Mouse (Mus musculus) ZHBTc4 (cell line): ENCODE results near the gene Smg7.
"Not testable (repeated sequence)": the region's sequence is repeated elsewhere in the genome, so short reads cannot be mapped to it uniquely, and the experiment has no call there.

Experiments used
- DNase-seq: peaks from one replicate; pipeline ENCODE4 v3.0.0-alpha.2; 2011; ENCODE audit warnings: low read depth, low spot score

Smg7 gene

GRCm38 (mm10) chr1:152901765-152902664 is at the start of gene Smg7:
Gene Smg7 (minus strand): TSS chr1:152902646.
- peak; percentile 62 for DNase-seq

- peak; percentile 86 for DNase-seq
These were observed 40.5 kb upstream of the Smg7 start for GRCm38 (mm10) chr1:152942977-152943376.

DNA sequence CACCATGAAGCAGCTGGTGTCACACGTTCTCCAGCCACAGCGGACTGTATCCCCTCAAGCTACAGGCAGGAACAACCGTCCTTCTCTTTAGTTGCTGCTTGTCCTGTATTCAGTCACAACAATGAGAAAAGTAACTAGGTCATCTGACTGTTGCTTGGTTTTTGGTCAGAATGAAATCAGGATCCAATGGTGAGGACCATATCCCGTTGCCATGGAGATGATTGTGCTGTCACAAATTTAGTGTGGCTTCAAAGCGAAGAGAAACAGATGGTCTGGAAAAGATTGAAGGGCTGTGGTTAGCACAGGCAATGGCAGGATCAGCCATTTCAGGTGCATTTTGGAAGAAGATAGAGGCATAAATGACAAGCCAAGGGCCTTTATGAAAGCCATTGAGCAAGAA is 33.9 kb upstream of the Smg7 start:
- DNase-seq: no peak

DNA sequence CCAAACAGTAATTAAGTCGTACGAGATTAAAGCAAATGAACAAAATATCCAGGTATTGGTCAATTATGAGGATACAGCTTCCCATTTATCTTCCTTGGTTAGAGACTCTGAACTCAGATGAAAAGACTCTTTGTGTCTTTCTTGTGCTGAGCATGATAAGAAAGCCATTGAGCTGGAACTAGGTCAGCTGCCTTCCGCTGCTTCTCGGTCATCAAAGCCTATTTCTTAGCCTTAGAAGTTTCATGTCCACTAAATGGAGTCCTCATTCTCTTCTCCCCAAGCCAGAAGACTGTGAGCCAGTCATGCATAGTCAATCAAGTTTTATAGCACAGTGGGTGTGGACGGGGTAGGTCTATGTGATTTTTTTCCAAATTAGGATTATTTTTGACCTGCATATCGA is 33.0 kb upstream of the Smg7 start:
- no peak for DNase-seq

- DNase-seq: peak; percentile 61
These were observed 31.5 kb upstream of the Smg7 start for GRCm38 (mm10) chr1:152933962-152934361.

- no peak for DNase-seq
These were observed 19.3 kb upstream of the Smg7 start for GRCm38 (mm10) chr1:152921786-152922185.

- DNase-seq: peak; percentile 63
These were observed 15.2 kb upstream of the Smg7 start for GRCm38 (mm10) chr1:152917626-152918025.

DNA sequence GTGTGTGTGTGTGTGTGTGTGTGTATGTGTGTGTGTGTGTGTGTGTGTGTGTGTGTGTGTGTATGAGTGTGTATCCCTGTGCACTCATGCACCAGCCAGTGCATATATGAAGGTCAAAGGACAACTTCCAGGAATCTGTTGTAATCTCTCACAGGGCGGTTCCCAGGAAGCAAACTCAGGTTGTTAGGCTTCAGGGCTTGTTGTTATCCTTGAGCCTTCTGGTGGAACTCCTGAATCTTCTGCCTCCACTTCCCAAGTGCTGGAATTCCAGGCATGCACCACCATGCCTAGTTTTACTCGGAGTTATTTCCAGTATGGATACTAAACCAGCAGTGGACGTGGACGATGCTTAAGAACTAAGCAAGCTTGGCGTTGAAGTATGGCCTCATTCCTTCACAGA is 14.5 kb upstream of the Smg7 start:
- peak; percentile 84 for DNase-seq

DNA sequence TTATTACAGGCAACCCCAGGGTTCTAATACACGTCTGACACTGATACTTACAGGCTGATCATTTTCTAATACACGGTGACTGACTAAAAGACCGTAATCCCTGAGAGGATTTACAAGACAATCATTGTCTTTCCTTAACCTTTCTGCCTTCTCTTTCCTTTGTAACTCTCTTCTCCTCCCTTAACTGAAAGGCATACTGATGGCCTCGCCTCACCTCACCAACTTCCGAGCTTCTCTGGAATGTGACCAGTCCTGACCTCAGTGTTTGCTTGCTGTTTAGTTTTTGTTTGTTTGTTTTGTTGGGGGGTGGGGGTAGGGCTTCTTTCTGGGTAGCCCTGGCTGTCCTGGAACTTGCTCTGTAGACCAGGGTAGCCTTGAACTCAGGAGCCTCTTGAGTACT is 13.3 kb upstream of the Smg7 start:
- peak; percentile 92 for DNase-seq

DNA sequence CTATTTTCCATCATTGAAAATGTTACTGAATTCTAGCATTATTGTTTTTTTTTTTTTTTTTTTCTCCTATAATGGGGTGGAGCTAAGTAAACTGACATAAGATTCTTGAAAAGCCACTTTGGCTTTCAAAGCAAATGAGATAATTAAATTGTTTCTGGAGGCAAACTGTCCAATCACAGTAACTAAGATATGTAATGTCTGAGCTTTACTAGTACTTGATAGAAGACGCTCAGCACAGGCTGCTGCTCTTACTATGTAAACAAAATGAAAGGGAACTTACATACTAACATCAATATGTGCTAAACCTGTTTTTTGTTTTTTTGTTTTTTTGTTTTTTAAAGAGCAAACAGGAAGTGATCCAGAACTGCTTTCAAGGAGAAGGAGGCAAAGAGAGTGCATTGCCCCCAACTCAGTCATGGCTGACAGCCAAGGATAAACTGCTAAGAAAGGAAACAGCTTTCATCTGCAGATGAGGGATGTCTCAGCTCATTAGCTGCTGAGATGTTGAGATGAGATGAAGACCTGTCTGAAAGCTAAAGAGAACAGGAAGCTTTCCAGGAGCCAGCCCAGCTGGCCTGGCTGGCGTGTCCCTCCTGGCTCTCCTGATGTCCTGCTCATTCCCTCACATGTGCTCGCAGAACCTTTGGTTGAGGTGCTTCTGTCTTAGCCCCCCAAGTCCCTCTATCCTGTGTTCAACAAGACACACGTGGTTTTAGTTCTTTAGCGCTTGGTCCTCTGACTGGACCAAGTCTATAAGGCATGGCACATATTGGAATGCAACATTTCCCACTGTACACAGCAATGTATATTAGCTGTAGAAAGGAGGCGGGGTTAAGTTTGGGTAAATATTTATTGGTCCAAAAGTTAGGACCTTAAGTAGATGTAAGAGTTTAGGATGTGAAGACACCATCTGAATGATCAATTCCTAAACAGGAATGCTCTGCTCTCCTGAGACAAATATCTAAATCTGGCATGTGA is 11.3 kb upstream of the Smg7 start:
- DNase-seq: no peak

GRCm38 (mm10) chr1:152904469-152904868 is 2.0 kb upstream of the Smg7 start:
- DNase-seq: peak; percentile 84

DNA sequence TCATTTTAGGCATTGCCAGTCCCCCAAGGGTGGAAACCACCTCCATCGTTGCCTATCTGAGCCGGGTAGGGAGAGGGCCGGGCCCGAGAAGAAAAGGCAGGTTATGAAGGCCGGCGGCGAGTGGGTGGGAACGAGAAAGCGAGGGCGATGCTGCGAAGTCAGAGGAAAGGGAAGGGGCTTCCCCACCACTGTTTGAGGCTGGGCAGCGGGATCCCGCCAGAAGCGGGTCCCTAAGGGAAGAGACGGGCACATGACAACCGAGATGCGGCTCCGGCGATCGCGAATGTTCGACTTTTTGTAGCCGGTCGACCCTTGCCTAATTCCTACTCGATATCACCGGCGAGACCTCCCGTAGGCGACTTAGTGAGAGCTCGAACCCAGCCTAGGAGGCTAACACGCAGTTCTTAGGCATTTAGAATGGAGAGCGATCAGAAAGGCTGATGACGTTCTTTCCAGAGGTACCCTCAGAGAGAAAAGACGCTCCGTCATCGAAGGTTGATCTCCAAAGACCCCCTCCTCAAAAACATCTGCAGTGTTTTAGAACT is 1.2 kb upstream of the Smg7 start:
- DNase-seq: no peak

DNA sequence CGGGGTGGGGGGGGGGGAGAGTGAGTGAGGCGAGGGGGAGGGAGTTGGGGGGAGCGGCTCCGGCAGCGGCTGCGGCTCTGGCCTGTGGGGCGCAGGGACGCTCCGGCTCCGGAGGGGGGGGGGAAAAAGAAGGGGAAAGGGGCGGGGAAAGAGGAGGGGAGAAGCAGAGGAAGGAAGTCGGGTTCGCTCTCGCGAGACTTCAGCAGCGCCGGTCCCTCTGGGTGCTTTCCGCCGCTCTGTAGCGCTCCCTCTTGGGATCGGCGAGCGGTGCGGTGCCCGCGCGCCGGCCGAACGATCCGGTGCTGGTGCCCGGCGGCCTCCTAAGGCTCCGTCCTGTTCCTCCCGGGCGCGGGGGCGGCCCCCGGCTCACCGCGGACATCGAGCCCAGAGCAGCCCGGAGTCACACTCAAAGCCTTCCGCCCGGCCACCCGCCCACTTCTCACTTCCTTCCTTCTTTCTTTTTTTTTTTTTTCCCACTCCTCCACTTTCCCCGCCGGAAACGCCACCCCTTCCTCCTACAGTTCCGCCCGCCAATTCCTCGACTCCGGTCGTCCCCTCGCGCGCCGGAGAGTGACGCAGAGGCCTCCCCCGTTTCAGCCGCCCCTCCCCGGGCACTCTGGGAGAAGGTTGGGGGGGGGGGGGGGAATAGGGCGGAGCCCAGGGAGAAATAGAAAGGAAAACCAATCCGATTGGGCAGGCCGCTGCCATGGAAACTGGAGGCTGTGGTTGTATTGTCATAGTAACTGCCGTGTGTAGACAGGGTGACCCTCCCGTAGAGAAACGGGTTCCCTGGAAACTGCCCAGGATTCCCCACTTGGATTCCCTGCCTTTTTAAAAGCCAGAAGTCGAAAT is 445 bp upstream of the Smg7 start:
- peak; percentile 97 for DNase-seq

GRCm38 (mm10) chr1:152901419-152901764 is 1.1 kb downstream of the Smg7 start:
- DNase-seq: peak; percentile 12

DNA sequence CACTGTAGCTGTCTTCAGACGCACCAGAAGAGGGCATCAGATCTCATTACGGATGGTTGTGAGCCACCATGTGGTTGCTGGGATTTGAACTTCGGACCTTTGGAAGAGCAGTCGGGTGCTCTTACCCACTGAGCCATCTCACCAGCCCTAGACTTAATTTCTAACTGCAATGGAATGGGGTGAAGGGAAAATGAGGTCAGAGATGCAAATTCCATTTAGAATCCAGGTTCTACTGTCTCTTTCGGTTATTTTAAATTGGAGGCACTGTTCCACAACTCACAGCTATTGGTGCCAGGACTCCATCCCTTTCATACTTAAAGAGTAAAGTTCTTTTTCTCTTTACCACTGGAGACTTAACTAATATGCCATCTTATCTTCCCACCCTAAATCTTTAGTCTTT is 14.4 kb downstream of the Smg7 start:
- DNase-seq: not testable (repeated sequence)

DNA sequence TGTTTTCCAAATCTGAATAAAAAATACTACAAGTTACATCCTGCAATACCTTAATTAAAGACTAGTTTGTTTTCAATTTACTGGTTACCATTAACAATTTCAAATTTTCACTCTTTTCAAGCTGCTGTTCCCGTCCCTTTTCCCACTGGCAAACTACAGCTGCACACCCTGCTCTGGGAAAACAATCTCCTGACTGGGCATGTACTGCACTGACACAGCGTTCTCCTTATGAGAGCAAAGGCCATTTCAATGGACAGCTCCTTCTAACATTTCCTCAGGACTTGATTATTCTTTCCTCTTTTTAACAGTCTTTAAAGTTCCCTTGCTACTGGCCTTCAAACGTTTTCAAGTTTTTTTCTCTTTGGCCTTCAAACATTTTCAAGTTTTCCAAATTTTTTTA is 31.4 kb downstream of the Smg7 start:
- DNase-seq: no peak

DNA sequence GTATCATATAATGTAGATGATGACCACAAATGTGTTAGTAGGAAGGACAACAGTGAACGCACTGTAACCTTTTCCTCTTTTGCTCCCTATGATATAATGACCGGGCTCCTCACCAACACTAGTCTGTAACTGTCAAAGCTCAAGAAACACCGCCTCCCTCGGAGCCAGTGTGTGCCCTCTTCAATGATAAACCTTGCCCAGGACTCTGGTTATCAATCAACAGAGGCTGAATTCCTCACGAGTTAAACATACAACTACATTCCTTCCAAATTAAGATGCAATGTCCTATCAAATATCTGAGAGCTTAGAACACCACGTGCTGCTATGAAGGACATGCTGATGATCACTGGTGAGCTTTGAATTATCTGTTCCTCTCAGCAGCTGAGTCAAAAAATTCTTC is 32.5 kb downstream of the Smg7 start:
- no peak for DNase-seq

- no peak for DNase-seq
These were observed 55.6 kb downstream of the Smg7 start for GRCm38 (mm10) chr1:152846856-152847255.

- peak; percentile 73 for DNase-seq
These were observed 57.2 kb downstream of the Smg7 start for GRCm38 (mm10) chr1:152845211-152845730.

GRCm38 (mm10) chr1:152844634-152845033 is 57.8 kb downstream of the Smg7 start:
- DNase-seq: no peak

- no peak for DNase-seq
These were observed 61.4 kb downstream of the Smg7 start for GRCm38 (mm10) chr1:152841057-152841456.
